Mouse (Mus musculus) cortical plate, adult 2 months (tissue): ENCODE results near the gene Syde2. TPM values are rescaled to one million over a fixed set of nuclear protein-coding genes. Genes with fewer than 3 reads are reported as not detected.
"Not testable (repeated sequence)": the region's sequence is repeated elsewhere in the genome, so short reads cannot be mapped to it uniquely, and the experiment has no call there.

Experiments used
- H3K27ac ChIP-seq: fragments of 200-500 bp; 2 replicates; pipeline ENCODE4 v1.5.1; 2012; ENCODE audit warnings: low read length, control low read depth, inconsistent platforms; ENCODE audit not compliant: insufficient read depth
- H3K4me1 ChIP-seq: fragments of 200-500 bp; 2 replicates; pipeline ENCODE4 v1.6.1; 2011; ENCODE audit warnings: low read length; ENCODE audit not compliant: control insufficient read depth, insufficient read depth
- H3K4me3 ChIP-seq: fragments of 200-500 bp; 2 replicates; pipeline ENCODE4 v1.5.1; 2011; ENCODE audit warnings: mild to moderate bottlenecking, low read length, control low read depth; ENCODE audit not compliant: insufficient read depth
- CTCF ChIP-seq: fragments of 200-500 bp; IDR thresholded peaks from 2 replicates; pipeline ENCODE4 v1.5.1; 2011; ENCODE audit warnings: mild to moderate bottlenecking, control low read depth, low read length; ENCODE audit not compliant: insufficient read depth; ENCODE audit errors: extremely low read depth
- POLR2A ChIP-seq: fragments of 200-500 bp; IDR thresholded peaks from 2 replicates; pipeline ENCODE4 v1.6.1; 2011; ENCODE audit warnings: mild to moderate bottlenecking, low read length, control low read depth; ENCODE audit not compliant: insufficient read depth; ENCODE audit errors: extremely low read depth
- polyA plus RNA-seq: library from polyadenylated mRNA; depleted of rRNA; stranded (reverse); fragments of >200 nt; gene quantifications from 2 replicates; pipeline ENCODE4 v1.2.3, GENCODE M21; 2012

Gene Syde2
- polyA plus RNA-seq, 1 experiment, result 2.0 TPM

GRCm38 (mm10) chr3:145988684-145989575, 1.3 kb downstream of the Syde2 start:
- TF ChIP-seq CTCF (no peak), POLR2A (no peak)
- H3K4me3 ChIP-seq, result peak overlapping the region; percentile 29
- no peaks in the 10 kb centered on the region for H3K4me1 ChIP-seq
- H3K27ac ChIP-seq, result no peak overlapping the region

GRCm38 (mm10) chr3:145989576-145990081, 2.0 kb downstream of the Syde2 start:
- peak overlapping the region; percentile 29 for H3K4me3 ChIP-seq

GRCm38 (mm10) chr3:145991130-145991529, 3.5 kb downstream of the Syde2 start:
- H3K27ac ChIP-seq, result no peak overlapping the region
- TF ChIP-seq CTCF (no peak), POLR2A (no peak)
- no peak overlapping the region for H3K4me3 ChIP-seq
- H3K4me1 ChIP-seq, result no peaks in the 10 kb centered on the region

More at GRCm38 (mm10) chr3:145989576-145990081, 2.0 kb downstream of the Syde2 start:
- TF ChIP-seq POLR2A (no peak), CTCF (no peak)
- no peak overlapping the region for H3K27ac ChIP-seq
- no peaks in the 10 kb centered on the region for H3K4me1 ChIP-seq

GRCm38 (mm10) chr3:145991976-145992730, 4.5 kb downstream of the Syde2 start:
- Histone ChIP-seq H3K4me1 (no peaks in the 10 kb centered on the region), H3K27ac (no peak overlapping the region), H3K4me3 (no peak overlapping the region)
- TF ChIP-seq POLR2A (no peak), CTCF (no peak)

- TF ChIP-seq CTCF (no peak), POLR2A (no peak)
- Histone ChIP-seq H3K4me3 (no peak overlapping the region), H3K4me1 (no peaks in the 10 kb centered on the region), H3K27ac (no peak overlapping the region)
These were observed 5.1 kb downstream of the Syde2 start for GRCm38 (mm10) chr3:145992796-145993195.

- Histone ChIP-seq H3K4me1 (no peaks in the 10 kb centered on the region), H3K4me3 (no peak overlapping the region), H3K27ac (no peak overlapping the region)
- no peak for TF ChIP-seq CTCF
- no peak for TF ChIP-seq POLR2A
These were observed 6.0 kb downstream of the Syde2 start for GRCm38 (mm10) chr3:145993481-145994201.

GRCm38 (mm10) chr3:145995489-145995888, 7.8 kb downstream of the Syde2 start:
- H3K4me1 ChIP-seq, result no peaks in the 10 kb centered on the region
- TF ChIP-seq POLR2A (no peak), CTCF (no peak)
- H3K27ac ChIP-seq, result no peak overlapping the region
- H3K4me3 ChIP-seq, result no peak overlapping the region

- H3K4me1 ChIP-seq, H3K27ac ChIP-seq, H3K4me3 ChIP-seq: not testable (repeated sequence)
These were observed 8.9 kb downstream of the Syde2 start for GRCm38 (mm10) chr3:145996539-145996938.

- no peak overlapping the region for H3K27ac ChIP-seq
- H3K4me3 ChIP-seq, result no peak overlapping the region
- TF ChIP-seq POLR2A (no peak), CTCF (no peak)
- no peaks in the 10 kb centered on the region for H3K4me1 ChIP-seq
These were observed 16.8 kb downstream of the Syde2 start for GRCm38 (mm10) chr3:146004347-146005051.
